Mouse (Mus musculus): ENCODE data around the gene Gm20431.
"Not testable (repeated sequence)": the region's sequence is repeated elsewhere in the genome, so short reads cannot be mapped to it uniquely, and the experiment has no call there.

The Gm20431 gene

GRCm38 (mm10) chr2:167659177-167659846, 2.0 kb downstream of the Gm20431 start:
- no peak for DNase-seq

GRCm38 (mm10) chr2:167658712-167659111, 2.6 kb downstream of the Gm20431 start:
- DNase-seq: no peak

- DNase-seq: no peak
Observed at GRCm38 (mm10) chr2:167657973-167658372, 3.3 kb downstream of the Gm20431 start.

GRCm38 (mm10) chr2:167656629-167657478, 4.4 kb downstream of the Gm20431 start:
- DNase-seq: no peak

- no peak for DNase-seq
Observed at GRCm38 (mm10) chr2:167654911-167655600, 6.2 kb downstream of the Gm20431 start.

- no peak for DNase-seq
Observed at GRCm38 (mm10) chr2:167652694-167653093, 8.6 kb downstream of the Gm20431 start.

- DNase-seq: peak in 1 of 2 experiments; percentile 43
Observed at GRCm38 (mm10) chr2:167651622-167652021, 9.7 kb downstream of the Gm20431 start.

- no peak for DNase-seq
Observed at GRCm38 (mm10) chr2:167649290-167650032, 11.8 kb downstream of the Gm20431 start.

GRCm38 (mm10) chr2:167646411-167646810, 14.9 kb downstream of the Gm20431 start:
- DNase-seq: no peak

- not testable (repeated sequence) for DNase-seq
Observed at GRCm38 (mm10) chr2:167643356-167644052, 17.8 kb downstream of the Gm20431 start.

GRCm38 (mm10) chr2:167642164-167642563, 19.1 kb downstream of the Gm20431 start:
- DNase-seq: no peak

GRCm38 (mm10) chr2:167641337-167641736, 20.0 kb downstream of the Gm20431 start:
- peak; percentile 66 for DNase-seq

GRCm38 (mm10) chr2:167640279-167640678, 21.0 kb downstream of the Gm20431 start:
- peak; percentile 67 to 77 for DNase-seq

GRCm38 (mm10) chr2:167634865-167635512, 26.3 kb downstream of the Gm20431 start:
- no peak for DNase-seq

- peak; percentile 99 for DNase-seq
Observed at GRCm38 (mm10) chr2:167634338-167634770, 26.9 kb downstream of the Gm20431 start.

GRCm38 (mm10) chr2:167633537-167633872, 27.8 kb downstream of the Gm20431 start:
- DNase-seq: no peak

- no peak for DNase-seq
Observed at GRCm38 (mm10) chr2:167632731-167633536, 28.4 kb downstream of the Gm20431 start.

- DNase-seq: peak; percentile 98 to 99
Observed at GRCm38 (mm10) chr2:167631591-167632448, 29.5 kb downstream of the Gm20431 start, which contains the start of gene Ube2v1. Gene Ube2v1 (minus strand): TSS chr2:167632095.

GRCm38 (mm10) chr2:167631181-167631590, 30.1 kb downstream of the Gm20431 start:
- peak in 1 of 2 experiments; percentile 56 for DNase-seq
